Mouse (Mus musculus): Measurements from ENCODE around the gene Abcb5.

The Abcb5 gene

DNA sequence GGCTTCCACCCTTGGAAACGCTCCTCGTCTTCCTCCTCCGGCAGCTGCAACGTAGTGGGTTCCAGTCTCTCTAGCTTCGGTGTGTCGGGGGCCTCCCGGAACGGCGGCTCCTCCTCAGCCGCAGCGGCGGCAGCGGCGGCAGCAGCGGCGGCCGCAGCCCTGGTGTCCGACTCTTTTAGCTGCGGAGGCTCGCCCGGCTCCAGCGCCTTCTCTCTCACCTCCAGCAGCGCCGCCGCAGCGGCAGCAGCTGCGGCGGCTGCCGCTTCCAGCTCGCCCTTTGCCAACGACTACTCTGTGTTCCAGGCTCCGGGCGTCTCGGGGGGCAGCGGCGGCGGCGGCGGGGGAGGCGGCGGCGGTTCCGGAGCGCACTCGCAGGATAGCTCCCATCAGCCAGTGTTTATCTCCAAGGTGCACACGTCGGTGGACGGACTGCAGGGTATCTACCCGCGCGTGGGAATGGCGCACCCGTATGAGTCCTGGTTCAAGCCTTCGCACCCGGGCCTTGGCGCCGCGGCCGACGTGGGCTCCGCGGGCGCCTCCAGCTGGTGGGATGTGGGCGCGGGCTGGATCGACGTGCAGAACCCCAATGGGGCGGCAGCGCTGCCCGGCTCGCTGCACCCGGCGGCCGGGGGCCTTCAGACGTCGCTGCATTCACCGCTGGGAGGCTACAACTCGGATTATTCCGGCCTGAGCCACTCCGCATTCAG is 117.6 kb downstream of the Abcb5 start:
- DNase-seq (ENCODE audit: extremely low spot score): peak; percentile 68

DNA sequence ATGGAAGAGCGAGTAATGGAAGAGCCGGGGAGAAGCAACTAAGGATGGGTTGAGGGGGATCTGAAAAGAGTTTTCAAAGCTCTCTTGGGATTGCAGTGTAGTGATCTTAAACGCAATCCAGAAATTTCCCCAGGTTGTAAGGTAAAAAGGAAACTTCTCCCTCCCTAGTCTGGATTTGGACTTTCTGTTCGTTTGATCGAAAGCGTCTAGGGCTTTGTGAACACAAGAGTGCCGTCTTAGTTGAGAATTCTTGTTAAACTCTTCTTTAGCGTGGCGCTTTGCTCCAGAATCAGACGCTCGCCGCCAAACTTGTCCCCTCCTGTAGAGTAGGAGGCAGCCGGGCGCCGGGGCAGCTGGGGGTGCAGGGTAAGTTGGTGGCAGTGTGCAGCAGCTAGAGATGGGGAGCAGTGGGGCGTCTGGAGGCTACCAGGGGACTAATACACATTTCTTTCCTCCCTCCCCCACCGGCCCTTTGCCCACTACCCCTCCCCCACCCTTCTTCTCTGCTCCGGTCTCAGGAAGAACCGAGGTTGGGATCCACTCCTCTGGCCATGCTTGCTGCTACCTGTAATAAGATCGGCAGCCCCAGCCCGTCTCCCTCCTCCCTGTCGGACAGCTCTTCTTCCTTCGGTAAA is 118.2 kb downstream of the Abcb5 start:
- DNase-seq (ENCODE audit: extremely low spot score): no peak

DNA sequence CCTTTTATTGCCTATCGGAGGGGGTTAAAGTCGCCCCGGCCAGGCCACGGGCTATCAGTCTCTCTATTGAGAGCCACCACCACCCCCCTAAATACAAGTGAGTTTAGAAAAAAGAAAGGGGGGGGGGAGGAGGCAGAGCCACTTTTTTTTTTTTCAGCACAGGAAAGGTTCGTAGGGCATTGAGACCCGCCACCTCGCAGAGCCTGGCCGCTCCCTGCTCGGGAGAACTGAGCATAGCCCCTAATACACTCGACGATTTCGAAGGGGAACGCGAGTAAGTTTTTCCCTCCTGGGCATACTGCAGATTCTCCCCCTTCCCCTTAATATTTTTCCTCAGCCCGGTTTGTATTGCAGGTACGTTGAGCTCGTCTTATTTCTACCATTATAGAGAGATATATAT is 118.8 kb downstream of the Abcb5 start:
- DNase-seq (ENCODE audit: extremely low spot score): no peak

DNA sequence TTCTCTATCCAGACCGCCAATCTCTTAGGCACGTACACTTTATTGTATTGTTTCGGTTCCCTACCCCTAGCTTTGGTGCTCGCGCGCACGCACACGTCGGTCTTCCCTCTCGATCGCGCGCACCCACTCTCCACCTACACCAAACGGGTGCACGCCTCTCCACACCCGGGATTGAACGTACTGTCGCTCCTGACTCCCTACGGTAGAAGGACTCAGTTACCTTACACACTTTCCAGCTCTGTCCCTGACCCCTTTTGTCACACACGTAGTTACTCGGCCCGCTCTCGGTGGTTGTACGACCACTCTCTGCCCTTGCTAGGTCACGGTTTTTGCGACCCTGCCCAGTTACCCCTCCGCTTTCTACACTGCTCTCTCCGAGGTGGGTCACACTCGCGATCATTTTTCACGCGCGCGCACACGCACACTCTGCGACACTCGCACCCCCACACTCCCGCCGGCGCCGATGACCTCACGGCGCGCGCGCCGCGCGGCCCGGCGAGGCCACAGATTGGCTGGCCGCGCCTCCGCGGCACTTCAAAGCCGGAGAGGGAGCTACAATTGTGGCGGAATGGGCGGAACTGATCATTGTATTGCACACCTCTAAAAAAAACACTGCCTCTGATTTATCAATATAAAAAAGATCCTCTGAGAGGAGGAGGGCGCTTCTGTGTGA is 119.4 kb downstream of the Abcb5 start:
- DNase-seq (ENCODE audit: extremely low spot score): peak; percentile 81

DNA sequence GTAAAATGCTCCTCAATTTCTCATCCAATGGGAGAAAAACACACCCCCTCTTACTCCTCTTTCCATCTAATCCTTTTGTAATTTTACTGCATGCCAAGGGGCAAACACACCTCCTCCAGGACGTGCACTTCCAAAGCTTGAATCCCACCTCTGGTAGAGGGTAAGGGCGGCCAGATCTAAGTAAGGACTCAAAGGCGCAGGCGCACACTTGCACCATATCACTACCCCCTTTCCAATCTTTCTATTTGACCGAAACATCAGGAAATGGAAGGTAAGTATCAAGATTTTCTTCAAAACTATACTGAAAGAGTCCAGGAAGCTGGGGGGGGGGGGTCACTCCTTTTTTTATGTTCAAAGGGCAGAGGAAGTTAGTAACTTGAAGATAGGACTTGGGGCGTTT is 120.0 kb downstream of the Abcb5 start, which contains the start of gene Sp8:
Gene Sp8, plus strand, starts transcription at position 109 of the 400 bp plus-strand sequence.
- peak; percentile 39 for DNase-seq (ENCODE audit: extremely low spot score)

DNA sequence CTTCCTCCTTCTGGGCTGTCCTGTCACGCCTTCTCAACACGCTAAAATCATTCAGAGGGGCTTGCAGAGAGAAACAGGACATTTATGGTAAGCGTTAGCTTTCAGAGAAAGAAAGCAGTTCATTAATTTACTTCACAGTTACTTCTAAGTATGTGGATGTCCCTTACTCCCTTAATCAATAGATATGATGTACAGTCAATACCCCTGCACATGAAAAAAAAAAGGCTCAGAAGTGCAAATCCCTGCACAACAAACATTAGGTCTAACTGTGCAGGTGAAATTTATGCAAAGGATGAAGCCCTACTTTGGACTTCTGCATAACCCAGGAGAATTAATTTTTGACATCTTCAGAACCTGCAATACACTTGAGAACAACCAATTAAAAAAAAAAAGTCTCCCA is 120.9 kb downstream of the Abcb5 start:
- peak; percentile 24 for DNase-seq (ENCODE audit: extremely low spot score)

DNA sequence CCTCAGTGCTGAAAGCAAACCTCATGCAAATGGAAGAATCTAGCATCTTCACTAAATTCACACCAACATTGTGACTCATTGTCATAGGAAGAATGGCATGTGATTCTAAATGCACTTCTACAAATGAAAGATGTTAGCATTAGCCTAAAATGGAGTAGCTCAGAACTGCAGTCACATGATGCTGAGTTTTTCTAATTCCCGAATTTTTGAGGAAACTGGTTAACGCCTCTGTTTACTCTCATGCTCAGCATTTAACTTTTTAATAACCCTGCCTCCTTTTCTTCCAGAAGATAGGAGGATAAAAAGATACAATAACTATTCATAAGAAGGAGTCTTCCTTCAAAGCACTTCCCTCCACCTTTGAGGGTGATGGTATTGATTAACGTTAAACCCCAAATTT is 121.4 kb downstream of the Abcb5 start:
- no peak for DNase-seq (ENCODE audit: extremely low spot score)

DNA sequence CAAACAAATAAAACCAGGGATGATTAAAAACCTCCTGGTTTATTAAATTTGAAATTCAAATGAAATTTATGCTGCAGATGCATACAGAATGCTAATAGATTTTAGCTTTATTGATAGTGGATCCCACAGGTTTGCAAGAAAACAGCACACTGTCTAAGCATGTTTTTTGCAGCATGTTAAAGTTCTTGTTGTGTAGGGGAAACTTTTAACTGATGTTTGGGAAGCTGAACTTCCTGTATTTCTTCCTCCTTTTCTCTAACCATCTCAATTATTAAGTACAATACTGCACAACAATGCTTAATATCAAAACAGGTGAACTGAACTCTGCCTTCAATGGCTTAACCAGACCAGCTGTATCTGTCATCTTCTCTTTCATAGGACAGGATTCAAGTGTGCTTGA is 122.1 kb downstream of the Abcb5 start:
- DNase-seq (ENCODE audit: extremely low spot score): peak; percentile 12

DNA sequence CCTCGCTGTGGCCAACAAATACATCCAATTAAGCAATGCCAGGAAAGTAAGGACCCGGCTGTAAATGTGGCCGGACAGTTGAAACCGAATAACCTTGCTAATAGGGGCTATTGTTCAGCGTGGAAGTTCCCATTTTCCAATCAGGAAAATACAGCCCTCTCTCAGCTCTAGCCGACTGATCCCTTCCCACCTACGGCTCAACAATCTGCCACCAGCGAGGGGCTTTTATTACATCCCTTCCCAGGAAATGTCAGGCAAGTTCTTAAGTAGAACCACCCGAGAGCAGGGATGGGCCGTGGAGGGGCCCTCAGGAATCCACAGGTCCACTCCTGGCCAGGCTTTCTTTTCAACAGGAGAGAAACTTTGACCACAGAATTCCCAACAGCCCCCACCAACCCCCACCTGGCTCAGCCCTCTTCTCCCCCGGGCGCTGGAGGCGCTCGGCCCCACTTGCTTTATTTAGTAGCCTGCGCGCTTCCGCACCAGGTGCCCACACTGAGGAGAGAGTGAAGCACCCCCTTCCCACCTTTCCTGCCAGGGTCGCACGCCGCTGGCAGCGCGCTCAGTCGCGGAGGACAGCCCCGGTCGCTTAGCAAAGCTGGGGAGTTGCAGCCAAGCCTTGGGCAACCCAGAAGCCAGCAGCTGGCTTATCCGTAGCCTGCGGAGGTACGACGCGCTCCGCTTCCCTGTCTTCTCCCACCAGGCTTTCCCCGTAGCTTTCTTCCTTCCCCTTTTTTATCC is 123.4 kb downstream of the Abcb5 start:
- peak; percentile 66 for DNase-seq (ENCODE audit: extremely low spot score)

DNA sequence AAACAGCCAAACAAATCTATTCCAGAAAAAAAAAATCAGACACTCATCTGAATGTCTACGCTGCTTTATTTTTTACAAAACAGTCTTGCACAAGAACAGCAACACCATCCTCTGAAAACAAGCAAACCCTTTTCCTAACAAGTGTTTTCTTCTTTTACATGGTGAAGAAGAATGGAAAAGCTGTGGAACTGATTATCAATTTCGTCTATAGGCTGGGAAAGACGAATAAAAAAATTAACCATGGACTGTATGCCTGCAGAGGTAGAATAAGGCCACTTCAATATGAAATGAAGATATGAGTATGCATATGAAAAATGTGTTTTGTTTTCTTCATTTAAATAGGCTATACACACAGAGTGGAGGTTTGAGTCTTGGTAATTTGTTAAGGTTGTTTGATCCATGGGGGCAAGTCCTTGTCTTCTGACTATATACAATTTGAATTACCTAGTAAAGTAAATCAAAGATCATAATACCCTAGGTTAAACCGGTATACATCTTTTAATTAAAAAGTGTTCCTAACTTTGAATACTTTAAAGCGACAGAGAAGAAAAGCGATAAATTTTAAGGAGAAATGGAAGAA is 124.2 kb downstream of the Abcb5 start:
- DNase-seq (ENCODE audit: extremely low spot score): peak; percentile 10

DNA sequence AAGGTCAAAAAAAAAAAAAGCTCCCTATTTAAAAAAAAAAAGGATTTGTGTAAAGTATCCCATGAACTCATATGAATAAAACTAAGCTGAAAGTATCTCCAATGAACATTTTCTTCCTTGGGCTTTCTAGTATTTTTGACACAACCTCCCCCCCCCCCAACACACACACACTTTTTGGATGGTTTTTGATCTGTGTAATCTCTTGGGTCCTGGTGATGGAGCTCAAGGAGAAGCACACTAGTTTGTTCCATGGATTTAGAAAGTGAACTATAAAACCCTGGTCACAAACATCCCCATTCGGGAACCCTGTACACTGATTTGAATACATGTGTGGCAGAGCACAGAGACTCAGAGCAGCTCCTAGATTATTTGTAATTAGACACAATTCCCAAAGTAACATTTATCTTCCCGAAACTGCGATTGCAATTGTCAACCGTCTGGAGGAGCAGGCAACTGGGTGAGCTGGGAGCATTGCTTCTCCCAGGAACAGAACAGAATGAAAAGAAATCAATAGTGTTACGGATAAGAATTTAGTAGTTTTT is 124.8 kb downstream of the Abcb5 start:
- DNase-seq (ENCODE audit: extremely low spot score): peak; percentile 30

DNA sequence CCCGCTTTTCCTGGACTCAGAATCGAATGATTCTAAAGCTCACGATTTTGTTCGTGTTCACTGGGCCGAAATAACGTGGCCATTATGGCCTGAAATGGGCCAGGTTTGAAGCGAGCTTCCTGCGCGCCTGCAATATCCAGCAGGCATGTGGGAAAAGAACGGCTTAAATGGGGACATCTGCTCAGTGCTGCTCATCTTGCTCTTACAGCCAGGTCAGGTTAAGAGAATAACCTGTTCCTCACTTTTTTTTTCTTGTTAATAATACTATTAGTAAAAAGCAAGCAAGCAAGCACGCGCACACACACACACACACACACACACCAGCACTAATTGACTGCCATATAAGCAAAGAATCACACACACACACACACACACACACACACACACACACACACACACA is 125.4 kb downstream of the Abcb5 start:
- peak; percentile 53 for DNase-seq (ENCODE audit: extremely low spot score)

DNA sequence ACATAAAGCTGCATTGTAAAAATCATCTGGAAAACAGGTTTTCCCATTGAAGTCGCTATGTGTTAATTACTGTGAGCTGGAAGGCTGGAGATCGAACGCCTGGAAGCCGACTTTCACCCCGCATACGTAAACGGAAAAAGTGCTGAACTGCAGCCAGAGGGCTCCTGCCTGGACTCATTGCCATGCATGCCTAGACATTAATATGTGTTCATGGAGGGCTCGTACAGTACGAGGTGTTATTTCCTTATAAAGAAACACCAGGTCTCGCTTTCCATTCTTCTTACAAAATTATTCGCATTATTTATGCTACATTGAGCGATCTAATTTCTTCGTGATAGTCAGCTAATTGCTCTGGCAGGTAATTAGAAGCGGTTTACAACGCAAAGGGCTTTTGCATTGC is 125.9 kb downstream of the Abcb5 start:
- DNase-seq (ENCODE audit: extremely low spot score): peak; percentile 44

DNA sequence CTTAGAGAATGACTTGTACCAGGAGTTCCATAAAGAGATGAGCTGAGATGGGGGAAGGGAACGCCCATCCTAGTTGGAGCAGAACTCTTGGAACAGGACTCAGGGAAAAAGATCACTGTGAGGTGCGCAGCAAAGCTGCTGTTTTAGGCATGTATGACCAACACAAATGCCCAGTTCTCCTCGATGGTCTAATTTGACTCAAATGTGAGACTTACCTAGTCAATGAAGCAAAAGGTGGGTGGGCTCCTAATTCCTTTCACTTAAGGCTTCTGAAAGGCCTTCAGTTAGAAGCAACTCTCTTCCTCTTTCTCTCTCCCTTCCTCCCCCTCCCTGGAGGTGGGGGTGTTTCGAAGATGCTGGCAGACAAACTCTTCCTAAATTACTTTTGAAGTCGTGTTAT is 126.8 kb downstream of the Abcb5 start:
- DNase-seq (ENCODE audit: extremely low spot score): peak; percentile 37

DNA sequence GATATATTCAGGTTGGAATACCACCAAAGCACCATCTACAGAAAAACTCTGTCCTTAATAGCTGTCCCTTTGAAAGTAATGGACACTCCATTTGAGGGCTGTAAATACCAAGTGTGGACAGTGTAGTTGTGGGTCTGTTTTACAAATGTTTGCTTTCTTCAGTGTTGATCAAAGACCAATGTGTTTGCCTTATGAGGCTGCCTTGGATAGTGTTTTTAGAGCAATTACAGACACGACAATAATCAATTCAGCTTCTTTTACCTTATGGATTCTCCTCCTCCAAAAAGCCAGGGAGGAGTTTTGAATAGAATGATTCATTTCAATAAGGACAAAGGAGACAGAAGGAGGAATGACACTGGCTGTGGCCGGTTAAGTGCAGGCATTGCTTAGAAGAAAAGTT is 128.0 kb downstream of the Abcb5 start:
- DNase-seq (ENCODE audit: extremely low spot score): peak; percentile 17

DNA sequence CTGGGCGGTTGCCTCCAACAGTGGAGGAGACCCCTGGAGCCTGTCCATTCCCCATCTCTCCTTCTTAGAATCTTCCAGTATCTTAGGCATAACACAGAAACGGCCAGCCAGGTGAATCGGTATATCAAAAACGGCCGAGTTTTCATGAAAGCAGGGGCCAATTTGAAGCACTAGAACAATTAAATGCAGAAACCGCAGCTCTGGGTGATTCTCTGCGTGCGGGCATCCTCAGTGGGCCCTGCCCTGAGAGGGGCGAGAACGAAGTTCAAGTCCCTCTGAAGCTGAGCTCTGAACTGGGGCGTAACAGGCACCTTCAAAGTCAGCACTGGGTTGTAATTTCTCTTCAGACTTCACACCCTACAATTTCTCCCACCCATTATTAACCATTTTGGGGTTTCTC is 128.9 kb downstream of the Abcb5 start:
- DNase-seq (ENCODE audit: extremely low spot score): no peak

DNA sequence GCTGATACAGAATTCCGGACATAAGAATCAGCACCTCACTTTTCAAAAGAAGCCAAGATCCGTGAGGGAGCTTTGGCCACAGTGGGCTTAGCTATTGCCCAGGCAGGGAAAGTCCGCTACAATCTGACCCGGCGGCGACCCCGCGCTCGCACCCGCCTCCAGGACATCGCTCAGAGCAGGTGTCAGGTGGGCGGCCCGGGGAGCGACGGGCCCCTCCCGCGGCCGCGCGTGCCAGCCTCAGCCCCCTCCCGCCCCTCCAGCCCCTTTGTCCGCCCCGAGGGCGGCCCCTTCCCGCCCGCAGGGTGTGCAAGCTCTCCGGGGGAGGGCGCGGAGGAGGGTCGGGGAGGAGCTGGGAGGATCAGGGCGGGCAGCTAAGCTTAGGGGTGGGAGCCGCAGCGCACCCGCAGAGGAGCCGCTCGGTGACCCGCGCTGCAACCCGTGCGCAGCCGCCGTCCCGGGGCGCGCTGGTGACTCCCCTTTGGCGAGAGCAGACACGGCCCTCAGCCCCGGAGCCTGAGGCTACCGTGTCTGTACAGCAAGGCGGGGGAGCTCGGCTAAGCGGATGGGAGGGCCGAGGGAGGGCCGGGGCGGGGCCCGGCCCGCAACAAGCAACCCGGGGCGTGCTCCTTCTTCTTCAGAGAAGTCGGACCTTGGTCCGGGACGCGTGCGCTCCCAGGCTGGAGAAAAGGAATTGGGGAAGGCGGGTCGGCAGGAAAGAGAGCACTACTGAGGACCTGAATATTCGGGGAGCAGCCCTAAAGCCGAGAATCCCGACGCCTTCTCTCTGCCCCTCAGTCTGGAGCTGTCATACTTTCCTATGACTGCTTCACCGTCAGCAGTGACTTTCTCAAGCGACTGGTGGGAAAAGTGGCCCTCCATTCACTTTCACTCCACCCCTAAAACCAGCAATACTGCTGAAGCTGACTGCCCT is 129.5 kb downstream of the Abcb5 start:
- DNase-seq (ENCODE audit: extremely low spot score): peak; percentile 79

DNA sequence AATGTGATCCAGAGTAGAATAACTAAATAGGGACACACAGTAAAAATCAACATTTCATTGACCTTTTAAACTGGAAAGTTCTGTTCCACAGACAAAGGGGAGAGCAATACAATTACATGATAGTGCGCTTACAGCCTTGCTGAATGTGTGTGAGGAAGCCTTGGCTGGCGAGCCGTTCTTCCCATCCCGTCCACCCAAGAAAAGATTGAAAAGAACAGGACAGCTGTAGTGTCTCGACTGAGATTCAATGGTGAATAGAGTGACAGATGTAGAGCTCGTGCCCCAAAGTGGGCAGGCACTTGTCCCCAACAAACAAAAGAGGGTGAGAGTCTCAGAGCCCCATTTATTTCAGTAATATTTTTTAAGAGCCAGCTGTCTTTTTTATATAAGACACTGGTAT is 136.3 kb downstream of the Abcb5 start:
- no peak for DNase-seq (ENCODE audit: extremely low spot score)
